ENCODE assay signal across 11 mouse cellular contexts in genomic region chr17:71548586-71548985, GRCm38 (mm10). TPM values are rescaled to one million over a fixed set of nuclear protein-coding genes. Genes with fewer than 3 reads are reported as not detected.
A peak's percentile ranks its signal among the peaks of the same experiment; 100 is the strongest.
DNase-seq lines count a peak whose midpoint lies in the region; ATAC-seq and TF ChIP-seq lines count a peak whose summit lies in the region.
"Had no signal": no experiment of that assay in that cellular context is flagged by ENCODE, and none has a peak within 500 bp of the region (broad histone marks: within the 10 kb centered on the region; RNA-seq: fewer than 3 reads in every experiment).

No protein-coding gene starts in this region.

- H3K27ac ChIP-seq in forebrain, postnatal 0 days (ENCODE audit: low read depth, low read length), result no peak overlapping the region
- no peak overlapping the region for H3K27ac ChIP-seq in forebrain, embryonic 11.5 days (ENCODE audit: low read depth, low read length)
- no peak overlapping the region for H3K27ac ChIP-seq in liver, postnatal 0 days (ENCODE audit: low read depth)
- no peak overlapping the region for H3K27ac ChIP-seq in liver, embryonic 11.5 days (ENCODE audit: low read depth, low read length)
- no peak overlapping the region for H3K27ac ChIP-seq in midbrain, embryonic 15.5 days
- H3K27ac ChIP-seq: embryonic facial prominence, embryonic 13.5 days; heart, embryonic 13.5 days had no signal

- no peaks in the 10 kb centered on the region for H3K9me3 ChIP-seq in forebrain, postnatal 0 days (ENCODE audit: low read length)
- H3K9me3 ChIP-seq in forebrain, embryonic 11.5 days (ENCODE audit: control insufficient read depth, low read length), result no peaks in the 10 kb centered on the region
- H3K9me3 ChIP-seq in liver, postnatal 0 days (ENCODE audit: low read length), result no peaks in the 10 kb centered on the region
- no peaks in the 10 kb centered on the region for H3K9me3 ChIP-seq in liver, embryonic 11.5 days (ENCODE audit: control insufficient read depth, low read length)
- H3K9me3 ChIP-seq in midbrain, embryonic 15.5 days, result no peaks in the 10 kb centered on the region
- H3K9me3 ChIP-seq: embryonic facial prominence, embryonic 13.5 days; heart, embryonic 13.5 days had no signal

- no peak overlapping the region for H3K4me2 ChIP-seq in forebrain, postnatal 0 days (ENCODE audit: low read depth)
- no peak overlapping the region for H3K4me2 ChIP-seq in forebrain, embryonic 11.5 days (ENCODE audit: low read depth, low read length, severe bottlenecking)
- H3K4me2 ChIP-seq in liver, postnatal 0 days (ENCODE audit: low read depth, low read length), result no peak overlapping the region
- H3K4me2 ChIP-seq in liver, embryonic 11.5 days, result no peak overlapping the region
- no peak overlapping the region for H3K4me2 ChIP-seq in midbrain, embryonic 15.5 days
- H3K4me2 ChIP-seq: embryonic facial prominence, embryonic 13.5 days; heart, embryonic 13.5 days had no signal

- TF ChIP-seq EP300 in liver, postnatal 0 days (IDR thresholded peaks at IDR 0.05; ENCODE audit: low read depth), result no peak

- peaks cover 8% of the 10 kb centered on the region for H3K27me3 ChIP-seq in forebrain, postnatal 0 days (ENCODE audit: insufficient read depth, low read length)
- H3K27me3 ChIP-seq in forebrain, embryonic 11.5 days (ENCODE audit: control insufficient read depth, insufficient read depth, low read length), result peaks cover 7% of the 10 kb centered on the region
- peaks cover 25% of the 10 kb centered on the region for H3K27me3 ChIP-seq in liver, postnatal 0 days (ENCODE audit: insufficient read depth, low read length)
- peaks cover 6% of the 10 kb centered on the region for H3K27me3 ChIP-seq in liver, embryonic 11.5 days (replicated peaks; ENCODE audit: control insufficient read depth, insufficient read depth, low read length)
- peaks cover 5% of the 10 kb centered on the region for H3K27me3 ChIP-seq in midbrain, embryonic 15.5 days (replicated peaks)

- no peak overlapping the region for H3K4me3 ChIP-seq in forebrain, postnatal 0 days (ENCODE audit: low read depth, low read length)
- no peak overlapping the region for H3K4me3 ChIP-seq in forebrain, embryonic 11.5 days (ENCODE audit: low read depth, low read length)
- no peak overlapping the region for H3K4me3 ChIP-seq in liver, postnatal 0 days (ENCODE audit: low read depth, low read length)
- H3K4me3 ChIP-seq in liver, embryonic 11.5 days (ENCODE audit: low read depth, low read length), result no peak overlapping the region
- no peak overlapping the region for H3K4me3 ChIP-seq in midbrain, embryonic 15.5 days
- H3K4me3 ChIP-seq: embryonic facial prominence, embryonic 13.5 days; heart, embryonic 13.5 days; megakaryocyte, embryonic 14.5 days had no signal

- H3K4me1 ChIP-seq in forebrain, postnatal 0 days (ENCODE audit: insufficient read depth), result no peaks in the 10 kb centered on the region
- H3K4me1 ChIP-seq in forebrain, embryonic 11.5 days (replicated peaks; ENCODE audit: control insufficient read depth, insufficient read depth, low read length), result peaks cover 4% of the 10 kb centered on the region; the same call in 1 of the 2 replicates
- H3K4me1 ChIP-seq in liver, postnatal 0 days (ENCODE audit: insufficient read depth), result peaks cover 13% of the 10 kb centered on the region
- peaks cover 5% of the 10 kb centered on the region for H3K4me1 ChIP-seq in liver, embryonic 11.5 days (replicated peaks; ENCODE audit: control insufficient read depth, insufficient read depth, low read length)
- H3K4me1 ChIP-seq in midbrain, embryonic 15.5 days, result peaks cover 8% of the 10 kb centered on the region; the same call in 1 of the 2 replicates

- WGBS in forebrain, postnatal 0 days, result 0% methylated on average over 1 of the region's 1 CpGs
- WGBS in forebrain, embryonic 11.5 days, result 9% methylated on average over 1 of the region's 1 CpGs
- WGBS in liver, postnatal 0 days (ENCODE audit: insufficient replicate concordance), result 0% methylated on average over 1 of the region's 1 CpGs
- 0% methylated on average over 1 of the region's 1 CpGs for WGBS in liver, embryonic 11.5 days
- 0% methylated on average over 1 of the region's 1 CpGs for WGBS in midbrain, embryonic 15.5 days

- DNase-seq in forebrain, postnatal 0 days, result peak; percentile 33
- no peak for DNase-seq in forebrain, embryonic 11.5 days (ENCODE audit: low spot score)
- no peak for DNase-seq in liver, postnatal 0 days
- no peak for DNase-seq in liver, embryonic 11.5 days (ENCODE audit: low spot score)
- DNase-seq in MN1 (ENCODE audit: low spot score), result peak; percentile 60
- no peak for DNase-seq in gastrocnemius, adult 8-10 months (ENCODE audit: low spot score in 2 of 2)

- no peak overlapping the region for H3K9ac ChIP-seq in forebrain, postnatal 0 days
- no peak overlapping the region for H3K9ac ChIP-seq in forebrain, embryonic 11.5 days (ENCODE audit: low read length)
- no peak overlapping the region for H3K9ac ChIP-seq in liver, postnatal 0 days (replicated peaks)
- no peak overlapping the region for H3K9ac ChIP-seq in liver, embryonic 11.5 days (ENCODE audit: low read depth, low read length)
- no peak overlapping the region for H3K9ac ChIP-seq in midbrain, embryonic 15.5 days
- H3K9ac ChIP-seq: embryonic facial prominence, embryonic 13.5 days; heart, embryonic 13.5 days had no signal

- TF ChIP-seq CTCF in forebrain, postnatal 0 days (IDR thresholded peaks at IDR 0.05; ENCODE audit: low read depth), result peak; percentile 59
- peak; percentile 67 for TF ChIP-seq CTCF in liver, postnatal 0 days (IDR thresholded peaks at IDR 0.05; ENCODE audit: low read depth)

- H3K36me3 ChIP-seq in forebrain, postnatal 0 days (ENCODE audit: insufficient read depth), result no peaks in the 10 kb centered on the region
- H3K36me3 ChIP-seq in forebrain, embryonic 11.5 days (ENCODE audit: control insufficient read depth, insufficient read depth, low read length), result no peaks in the 10 kb centered on the region
- no peaks in the 10 kb centered on the region for H3K36me3 ChIP-seq in liver, postnatal 0 days (replicated peaks; ENCODE audit: insufficient read depth, low read length)
- no peaks in the 10 kb centered on the region for H3K36me3 ChIP-seq in liver, embryonic 11.5 days (ENCODE audit: control insufficient read depth, insufficient read depth, low read length)
- no peaks in the 10 kb centered on the region for H3K36me3 ChIP-seq in midbrain, embryonic 15.5 days (replicated peaks)
- H3K36me3 ChIP-seq: embryonic facial prominence, embryonic 13.5 days; heart, embryonic 13.5 days had no signal

- no peak for ATAC-seq in forebrain, postnatal 0 days
- no peak for ATAC-seq in forebrain, embryonic 11.5 days (replicated peaks; ENCODE audit: low FRiP score)
- no peak for ATAC-seq in liver, postnatal 0 days
- ATAC-seq in liver, embryonic 11.5 days (replicated peaks; ENCODE audit: low FRiP score), result no peak
- peak; percentile 37; the same call in 1 of the 2 replicates for ATAC-seq in megakaryocyte progenitor cell, adult 5-6 weeks (replicated peaks; ENCODE audit: poor library complexity)
- no peak for ATAC-seq in midbrain, embryonic 15.5 days (replicated peaks)

RNA-seq across cellular contexts. Expression of gene Spdya, which starts 3.3 kb away (rescaled TPM):
- 0.77 and 1.1 TPM in 2 replicates for total RNA-seq in forebrain, postnatal 0 days (2014; rRNA removed)
- polyA plus RNA-seq in forebrain, postnatal 0 days (2015; fragmentation: Nextera tagmentation; extraction: Ambion mirVana), result 2.1 and 2.2 TPM in 2 replicates
- 1.3 and 2.2 TPM in 2 replicates for polyA plus RNA-seq in forebrain, embryonic 11.5 days (2014; fragmentation: Nextera tagmentation; extraction: Ambion mirVana)
- polyA plus RNA-seq in liver, postnatal 0 days (2015; fragmentation: Nextera tagmentation; extraction: Ambion mirVana), result 0.20 and 0.30 TPM in 2 replicates
- polyA plus RNA-seq in liver, embryonic 11.5 days (2014; fragmentation: Nextera tagmentation; extraction: Ambion mirVana), result 0.43 and 0.47 TPM in 2 replicates
- not detected in 2 replicates for total RNA-seq in megakaryocyte progenitor cell, adult 5-6 weeks (2015)
- total RNA-seq in megakaryocyte progenitor cell, adult 5-6 weeks (2017), result not detected in 2 replicates
- total RNA-seq in gastrocnemius, adult 8-10 months (2022), result under 1 TPM in 3 of 4 experiments, not detected in 1; 0.19 to 0.79 (median 0.31) TPM
- polyA plus RNA-seq in midbrain, embryonic 15.5 days (2015; fragmentation: Nextera tagmentation; extraction: Ambion mirVana), result 1.4 TPM in 2 replicates

RNA-seq across cellular contexts. Expression of gene Ndc80, which starts 21.9 kb away (rescaled TPM):
- 3.2 and 4.0 TPM in 2 replicates for total RNA-seq in forebrain, postnatal 0 days (2014; rRNA removed)
- 4.8 and 5.7 TPM in 2 replicates for polyA plus RNA-seq in forebrain, postnatal 0 days (2015; fragmentation: Nextera tagmentation; extraction: Ambion mirVana)
- 69.3 and 70.5 TPM in 2 replicates for polyA plus RNA-seq in forebrain, embryonic 11.5 days (2014; fragmentation: Nextera tagmentation; extraction: Ambion mirVana)
- polyA plus RNA-seq in liver, postnatal 0 days (2015; fragmentation: Nextera tagmentation; extraction: Ambion mirVana), result 16.3 and 17.7 TPM in 2 replicates
- polyA plus RNA-seq in liver, embryonic 11.5 days (2014; fragmentation: Nextera tagmentation; extraction: Ambion mirVana), result 50.4 and 52.6 TPM in 2 replicates
- 51.2 and 57.3 TPM in 2 replicates for total RNA-seq in megakaryocyte progenitor cell, adult 5-6 weeks (2015)
- total RNA-seq in megakaryocyte progenitor cell, adult 5-6 weeks (2017), result 75.0 and 91.7 TPM in 2 replicates
- total RNA-seq in gastrocnemius, adult 8-10 months (2022), result not detected
- polyA plus RNA-seq in midbrain, embryonic 15.5 days (2015; fragmentation: Nextera tagmentation; extraction: Ambion mirVana), result 5.1 and 6.6 TPM in 2 replicates

Comparison
In these comparisons a context has a peak if more than half of its experiments do, and no peak if none do; other contexts are left out.
1. DNase-seq: peak in forebrain, postnatal 0 days (single experiment) and MN1 (single experiment); none in forebrain, embryonic 11.5 days (single experiment), liver, postnatal 0 days (single experiment), liver, embryonic 11.5 days (single experiment) and gastrocnemius, adult 8-10 months (0 of 2).